Mouse (Mus musculus) cerebellum, adult 9-10 months (tissue): ENCODE results near the gene Ceacam2.
"Not testable (repeated sequence)": the region's sequence is repeated elsewhere in the genome, so short reads cannot be mapped to it uniquely, and the experiment has no call there.

Experiments
- DNase-seq: peaks from one replicate; pipeline ENCODE4 v3.0.0; 2022

Ceacam2 gene

GRCm38 (mm10) chr7:25480791-25481190, 58.9 kb downstream of the Ceacam2 start:
- not testable (repeated sequence) for DNase-seq

- DNase-seq, result peak; percentile 31
Measured at GRCm38 (mm10) chr7:25479440-25479839, 60.2 kb downstream of the Ceacam2 start.

- DNase-seq, result not testable (repeated sequence)
Measured at GRCm38 (mm10) chr7:25477752-25478093, 61.9 kb downstream of the Ceacam2 start.

- DNase-seq, result not testable (repeated sequence)
Measured at GRCm38 (mm10) chr7:25477091-25477751, 62.4 kb downstream of the Ceacam2 start, which contains the start of gene Ceacam1. Gene Ceacam1, minus strand, starts transcription at chr7:25477603.

- DNase-seq, result not testable (repeated sequence)
Measured at GRCm38 (mm10) chr7:25471821-25472220, 67.8 kb downstream of the Ceacam2 start.
